Mouse (Mus musculus) megakaryocyte, embryonic 14.5 days (primary cell): ENCODE measurements around the gene Ptprr.

ENCODE experiments used
- FLI1 ChIP-seq: IDR thresholded peaks from 2 replicates; pipeline ENCODE4 v1.6.1; 2012; ENCODE audit warnings: low read length, inconsistent platforms, mixed read lengths
- GATA1 ChIP-seq: IDR thresholded peaks from 3 replicates; pipeline ENCODE4 v1.6.1; 2012; ENCODE audit warnings: mixed read lengths, low read length, inconsistent platforms, borderline replicate concordance

DNA sequence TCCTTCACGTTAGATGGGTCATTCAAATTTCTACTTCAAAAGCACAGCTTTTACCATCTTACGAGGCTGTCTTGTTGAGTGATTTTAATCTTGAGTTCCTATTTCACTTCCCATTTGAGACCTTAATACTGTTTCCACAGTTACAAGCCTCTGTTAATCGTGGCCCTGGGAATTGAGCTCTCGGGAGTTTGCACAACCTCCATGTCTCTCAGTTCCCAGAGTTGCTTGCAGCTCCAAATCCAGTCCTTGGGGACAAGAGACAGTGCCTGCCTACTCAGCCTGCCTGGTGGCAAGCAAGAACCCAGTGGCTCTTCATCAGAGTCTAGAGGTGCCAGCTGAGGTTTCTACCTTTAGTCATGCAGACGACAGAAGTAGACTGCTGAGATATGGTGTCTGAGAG is 136.7 kb downstream of the Ptprr start:
- TF ChIP-seq GATA1 (no peak), FLI1 (no peak)
